Mouse (Mus musculus) limb, embryonic 12.5 days (tissue): Measurements from ENCODE around the gene Wdr13. TPM values are rescaled to one million over a fixed set of nuclear protein-coding genes. Genes with fewer than 3 reads are reported as not detected.

Experiments
- ATAC-seq: fragments of 200-750 bp; cut with Nextera tagmentation; 2 replicates; pipeline ENCODE4 v1.8.0; 2017; ENCODE audit warnings: low read depth, moderate TSS enrichment; ENCODE audit not compliant: insufficient number of reproducible peaks, insufficient read depth, low FRiP score, low TSS enrichment
- H3K27ac ChIP-seq: fragments of 300-500 bp; sonication (generic); 2 replicates; pipeline ENCODE4 v1.5.1; 2016; ENCODE audit warnings: mild to moderate bottlenecking, moderate library complexity
- H3K27me3 ChIP-seq: fragments of 300-500 bp; sonication (generic); 2 replicates; pipeline ENCODE4 v1.6.1; 2016; ENCODE audit warnings: mild to moderate bottlenecking, moderate library complexity
- H3K36me3 ChIP-seq: fragments of 300-500 bp; sonication (generic); 2 replicates; pipeline ENCODE4 v1.6.1; 2016; ENCODE audit warnings: mild to moderate bottlenecking, moderate library complexity
- H3K4me1 ChIP-seq: fragments of 300-500 bp; sonication (generic); replicated peaks from 2 replicates; pipeline ENCODE4 v1.6.1; 2016
- H3K4me2 ChIP-seq: fragments of 300-500 bp; sonication (generic); 2 replicates; pipeline ENCODE4 v1.6.1; 2016; ENCODE audit warnings: mild to moderate bottlenecking, moderate library complexity
- H3K4me3 ChIP-seq: fragments of 300-500 bp; sonication (generic); replicated peaks from 2 replicates; pipeline ENCODE4 v1.5.1; 2016; ENCODE audit warnings: mild to moderate bottlenecking
- H3K9ac ChIP-seq: fragments of 300-500 bp; sonication (generic); replicated peaks from 2 replicates; pipeline ENCODE4 v1.6.1; 2016; ENCODE audit warnings: mild to moderate bottlenecking, moderate library complexity
- H3K9me3 ChIP-seq: fragments of 300-500 bp; sonication (generic); 2 replicates; pipeline ENCODE4 v1.6.1; 2016; ENCODE audit warnings: mild to moderate bottlenecking, moderate library complexity
- WGBS: fragments of 180-500 bp; shearing (Covaris S2); methylation state at CpG from one replicate; pipeline ENCODE4 v1.1.7; 2016; 5-methylcytosine and 5-hydroxymethylcytosine counted together
- polyA plus RNA-seq: library from polyadenylated mRNA; unstranded; fragments of >200 nt; fragmentation: Nextera tagmentation; extraction: Ambion mirVana; gene quantifications from 2 replicates; pipeline ENCODE4 v1.2.1, GENCODE M21; 2016

Wdr13 gene
- polyA plus RNA-seq, result 20.5 and 20.9 TPM in 2 replicates

DNA sequence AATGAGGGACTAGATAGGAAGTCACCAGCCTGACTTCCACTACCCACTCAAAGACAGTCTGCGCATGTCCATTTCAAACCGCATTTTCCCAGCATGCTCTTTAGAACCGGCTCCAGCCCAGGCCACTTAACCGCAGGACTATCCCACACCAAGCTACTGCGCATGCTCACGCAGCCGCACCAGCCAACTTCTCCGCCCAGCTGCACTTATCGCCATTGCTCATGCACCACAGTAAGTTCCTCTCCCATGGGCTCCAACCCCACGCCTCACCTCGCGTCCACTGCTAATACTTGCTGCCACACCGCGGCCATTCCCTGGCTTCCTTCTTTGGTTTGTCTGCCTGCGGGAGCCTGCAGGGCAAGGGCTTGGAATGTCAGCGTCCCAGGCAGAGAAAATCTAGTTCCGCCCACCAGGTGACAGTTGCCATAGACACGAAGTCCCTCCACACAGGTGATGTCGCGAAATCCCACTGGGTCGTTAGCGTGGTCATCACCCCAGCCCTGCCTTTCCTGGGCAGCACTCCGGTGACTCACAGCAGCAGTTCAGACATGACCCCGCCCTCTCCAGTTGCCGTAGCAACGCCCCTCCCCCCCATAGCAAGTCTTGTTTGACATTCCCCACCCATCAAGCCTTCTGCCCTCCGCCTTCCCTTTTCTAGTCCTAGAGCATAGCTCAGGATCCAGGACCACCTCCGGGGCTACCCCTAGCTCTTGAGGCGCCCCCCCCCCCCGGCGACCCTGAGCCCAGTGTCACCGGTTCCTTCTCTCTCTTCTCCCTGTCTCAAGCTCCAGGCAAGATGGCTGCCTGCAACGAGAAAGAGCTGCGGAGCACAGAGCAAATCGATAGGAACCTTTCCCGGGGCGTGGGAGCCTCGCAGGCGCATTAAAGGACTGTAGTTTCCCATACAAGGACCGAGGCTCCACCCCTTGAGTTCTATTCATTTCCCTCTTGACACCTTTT lies at the start of gene Wdr13:
Wdr13 (minus strand) TSS at position 876 of the 960 bp plus-strand sequence.
- WGBS, result 17% methylated on average over 38 of the region's 40 CpGs
- H3K4me2 ChIP-seq, result peak within 1 kb of the TSS; percentile 57
- peaks cover 12% of the 10 kb centered on the region for H3K36me3 ChIP-seq
- no peaks in the 10 kb centered on the region for H3K27me3 ChIP-seq
- H3K27ac ChIP-seq, result peak within 1 kb of the TSS; percentile 91
- no peaks in the 10 kb centered on the region for H3K4me1 ChIP-seq
- peak within 1 kb of the TSS; percentile 51 for H3K4me3 ChIP-seq
- peak; percentile 83 for ATAC-seq
- no peaks in the 10 kb centered on the region for H3K9me3 ChIP-seq
- peak within 1 kb of the TSS; percentile 56; the same call in 1 of the 2 replicates for H3K9ac ChIP-seq

DNA sequence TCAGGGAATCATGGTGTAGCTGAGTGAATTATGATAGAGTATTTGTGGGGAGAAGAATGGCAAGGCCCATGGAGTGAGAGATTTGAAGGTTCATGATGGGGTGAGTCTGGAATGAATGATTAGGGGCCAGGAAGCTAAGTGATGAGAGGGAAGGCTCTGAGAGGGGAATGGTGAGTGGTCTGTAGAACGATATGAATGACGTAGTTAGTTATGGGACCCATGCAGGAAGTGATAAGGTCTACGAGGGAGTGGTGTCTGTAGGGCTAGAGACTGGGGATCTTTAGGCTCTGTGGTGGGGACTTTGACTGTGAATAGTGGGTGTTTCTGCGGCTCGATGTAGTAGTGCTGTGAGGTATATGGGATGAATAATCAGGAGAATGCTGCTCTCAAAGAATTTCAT lies 47.0 kb upstream of the Wdr13 start:
- Histone ChIP-seq H3K27ac (no peak overlapping the region), H3K27me3 (no peaks in the 10 kb centered on the region), H3K4me1 (no peaks in the 10 kb centered on the region), H3K36me3 (no peaks in the 10 kb centered on the region), H3K9ac (no peak overlapping the region), H3K4me2 (no peak overlapping the region), H3K4me3 (no peak overlapping the region), H3K9me3 (no peaks in the 10 kb centered on the region)
- no peak for ATAC-seq
- WGBS, result 90% methylated on average over 5 of the region's 5 CpGs

GRCm38 (mm10) chrX:8178871-8179270 lies 46.2 kb upstream of the Wdr13 start:
- H3K36me3 ChIP-seq, result no peaks in the 10 kb centered on the region
- H3K4me1 ChIP-seq, result no peaks in the 10 kb centered on the region
- no peaks in the 10 kb centered on the region for H3K27me3 ChIP-seq
- no peak for ATAC-seq
- H3K9ac ChIP-seq, result no peak overlapping the region
- H3K4me2 ChIP-seq, result no peak overlapping the region
- no peak overlapping the region for H3K27ac ChIP-seq
- H3K4me3 ChIP-seq, result no peak overlapping the region
- 95% methylated on average over 2 of the region's 2 CpGs for WGBS
- H3K9me3 ChIP-seq, result no peaks in the 10 kb centered on the region

DNA sequence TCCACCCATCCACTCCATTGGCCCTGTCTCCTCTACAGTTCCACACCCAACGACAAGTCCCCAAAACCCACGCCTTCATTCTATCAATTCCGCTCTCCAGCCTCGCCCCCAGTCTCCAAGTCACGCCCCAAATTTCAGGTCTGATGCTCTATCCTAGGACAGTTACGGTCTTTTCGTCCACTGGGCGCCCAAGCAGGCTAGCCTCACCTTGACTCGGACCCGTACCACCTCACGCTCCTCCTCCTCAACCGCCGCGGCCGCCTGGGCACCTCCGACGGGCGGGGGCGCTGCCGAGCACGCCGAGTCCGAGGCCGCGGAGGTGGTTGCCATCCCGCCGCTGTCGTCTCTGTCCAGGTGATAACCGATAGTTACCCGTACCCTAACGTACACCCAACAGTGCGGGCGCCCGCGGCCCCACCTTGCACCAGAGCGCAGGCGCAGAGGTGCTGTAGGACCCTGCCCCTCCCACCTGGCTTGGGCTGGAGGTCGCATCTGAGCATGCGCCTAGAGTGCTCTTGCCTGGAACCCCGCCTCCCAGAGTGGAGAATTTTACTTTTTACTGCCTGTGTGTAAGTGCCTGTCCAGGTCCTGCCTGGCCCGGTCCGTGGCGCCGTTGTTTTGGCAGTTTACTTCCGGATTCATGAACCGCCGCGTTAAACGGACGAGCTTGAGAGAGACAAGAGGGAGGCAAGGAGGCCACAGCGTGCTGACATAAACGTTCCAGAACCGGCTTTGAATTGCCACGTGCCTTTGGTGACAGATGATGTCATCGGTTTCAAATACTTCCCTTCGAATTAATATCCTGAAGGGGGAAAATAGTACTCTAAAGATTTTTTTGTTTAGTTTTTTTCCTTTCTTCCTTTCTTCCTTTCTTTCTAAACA lies 43.1 kb upstream of the Wdr13 start, which contains the start of gene Tbc1d25:
Tbc1d25 (minus strand) TSS at position 678 of the 882 bp plus-strand sequence.
- Histone ChIP-seq H3K27ac (0 out of 2 replicates have a peak within 1 kb of the TSS, but pooled peaks have one; percentile 41), H3K9ac (peak within 1 kb of the TSS; percentile 54), H3K9me3 (no peaks in the 10 kb centered on the region), H3K27me3 (no peaks in the 10 kb centered on the region), H3K4me3 (peak within 1 kb of the TSS; percentile 56), H3K4me1 (no peaks in the 10 kb centered on the region), H3K4me2 (peak within 1 kb of the TSS; percentile 53), H3K36me3 (peaks cover 8% of the 10 kb centered on the region; the same call in 1 of the 2 replicates)
- WGBS, result 12% methylated on average over 56 of the region's 56 CpGs
- peak; percentile 92 for ATAC-seq

GRCm38 (mm10) chrX:8175169-8175503 lies 42.4 kb upstream of the Wdr13 start:
- peak overlapping the region; percentile 54 for H3K9ac ChIP-seq
- peaks cover 10% of the 10 kb centered on the region; the same call in 1 of the 2 replicates for H3K36me3 ChIP-seq
- ATAC-seq, result no peak; the same call in 1 of the 2 replicates
- H3K4me3 ChIP-seq, result peak overlapping the region; percentile 56
- peak overlapping the region; percentile 53 for H3K4me2 ChIP-seq
- H3K27ac ChIP-seq, result no peak overlapping the region
- 14% methylated on average over 4 of the region's 4 CpGs for WGBS
- no peaks in the 10 kb centered on the region for H3K9me3 ChIP-seq
- no peaks in the 10 kb centered on the region for H3K27me3 ChIP-seq
- H3K4me1 ChIP-seq, result no peaks in the 10 kb centered on the region

- Histone ChIP-seq H3K4me2 (no peak overlapping the region), H3K9me3 (no peaks in the 10 kb centered on the region), H3K4me1 (no peaks in the 10 kb centered on the region), H3K36me3 (peaks cover 13% of the 10 kb centered on the region; the same call in 1 of the 2 replicates), H3K27me3 (no peaks in the 10 kb centered on the region), H3K4me3 (no peak overlapping the region), H3K27ac (no peak overlapping the region), H3K9ac (no peak overlapping the region)
- no peak for ATAC-seq
- WGBS, result 85% methylated on average over 7 of the region's 10 CpGs
These were observed 35.3 kb upstream of the Wdr13 start for GRCm38 (mm10) chrX:8167716-8168647.

- H3K4me1 ChIP-seq, result no peaks in the 10 kb centered on the region
These were observed 31.8 kb upstream of the Wdr13 start for GRCm38 (mm10) chrX:8164471-8164870.

DNA sequence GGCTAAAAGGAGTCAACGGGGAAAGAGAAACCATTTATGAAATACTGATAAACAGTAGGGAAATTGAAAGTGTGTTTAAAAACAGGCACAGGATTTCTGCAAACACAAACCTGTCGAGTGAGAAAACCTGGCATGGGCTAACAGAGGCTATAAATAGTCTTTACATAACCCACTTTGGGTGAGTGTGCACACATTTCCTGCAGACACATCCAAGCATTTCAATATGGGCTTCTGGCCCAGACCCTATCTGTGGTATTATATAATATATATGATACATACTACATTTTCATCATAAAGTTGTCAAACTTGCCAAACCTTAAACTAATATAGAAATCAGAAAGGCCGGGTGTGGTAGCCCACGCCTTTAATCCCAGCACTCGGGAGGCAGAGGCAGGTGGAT lies 30.4 kb upstream of the Wdr13 start:
- H3K9me3 ChIP-seq, result no peaks in the 10 kb centered on the region
- WGBS, result 89% methylated on average over 5 of the region's 5 CpGs
- no peak overlapping the region for H3K27ac ChIP-seq
- H3K27me3 ChIP-seq, result no peaks in the 10 kb centered on the region
- H3K36me3 ChIP-seq, result 0 out of 2 replicates have a peak, but pooled peaks cover 4% of the 10 kb centered on the region
- no peaks in the 10 kb centered on the region for H3K4me1 ChIP-seq
- H3K4me3 ChIP-seq, result no peak overlapping the region
- no peak overlapping the region for H3K9ac ChIP-seq
- H3K4me2 ChIP-seq, result no peak overlapping the region
- no peak for ATAC-seq

More at GRCm38 (mm10) chrX:8164471-8164870, 31.8 kb upstream of the Wdr13 start:
- Histone ChIP-seq H3K4me3 (no peak overlapping the region), H3K27me3 (no peaks in the 10 kb centered on the region), H3K36me3 (0 out of 2 replicates have a peak, but pooled peaks cover 4% of the 10 kb centered on the region), H3K4me2 (no peak overlapping the region), H3K9me3 (no peaks in the 10 kb centered on the region), H3K9ac (no peak overlapping the region), H3K27ac (no peak overlapping the region)
- WGBS, result 88% methylated on average over 4 of the region's 4 CpGs
- no peak for ATAC-seq

GRCm38 (mm10) chrX:8145153-8145991 lies 12.7 kb upstream of the Wdr13 start, which contains the start of gene Rbm3:
Rbm3 (minus strand) TSS chrX:8145880.
- peak; percentile 91 for ATAC-seq
- Histone ChIP-seq H3K4me3 (peak within 1 kb of the TSS; percentile 56), H3K36me3 (peaks cover 32% of the 10 kb centered on the region), H3K4me2 (peak within 1 kb of the TSS; percentile 82), H3K27me3 (no peaks in the 10 kb centered on the region), H3K9ac (peak within 1 kb of the TSS; percentile 78), H3K27ac (peak within 1 kb of the TSS; percentile 98), H3K4me1 (0 out of 2 replicates have a peak, but pooled peaks cover 6% of the 10 kb centered on the region), H3K9me3 (no peaks in the 10 kb centered on the region)
- WGBS, result 22% methylated on average over 59 of the region's 65 CpGs
